Mouse (Mus musculus): ENCODE results near the gene Aldoc. TPM values are rescaled to one million over a fixed set of nuclear protein-coding genes. Genes with fewer than 3 reads are reported as not detected.

The Aldoc gene
- polyA plus RNA-seq, 1 experiment, result 32.5 TPM

GRCm38 (mm10) chr11:78313662-78314061, 9.1 kb upstream of the Aldoc start:
- Histone ChIP-seq H3K27ac (ENCODE audit: insufficient read depth, low read length) (no peak overlapping the region), H3K36me3 (ENCODE audit: control insufficient read depth, insufficient read depth, low read length, poor library complexity, severe bottlenecking) (peaks cover 65% of the 10 kb centered on the region), H3K9ac (ENCODE audit: low read depth, poor library complexity, severe bottlenecking) (no peak overlapping the region), H3K4me3 (ENCODE audit: low read depth, low read length) (no peak overlapping the region), H3K9me3 (replicated peaks; ENCODE audit: control insufficient read depth, insufficient read depth, low read length, poor library complexity, severe bottlenecking) (no peaks in the 10 kb centered on the region), H3K4me1 (ENCODE audit: control insufficient read depth, insufficient read depth, low read length) (no peaks in the 10 kb centered on the region), H3K27me3 (ENCODE audit: control insufficient read depth, insufficient read depth, low read length, poor library complexity, severe bottlenecking) (no peaks in the 10 kb centered on the region)
- TF ChIP-seq CTCF (IDR thresholded peaks at IDR 0.05; ENCODE audit: low read depth, low read length) (no peak), EP300 (IDR thresholded peaks at IDR 0.05; ENCODE audit: insufficient read depth, low read depth, low read length) (no peak), POLR2A (IDR thresholded peaks at IDR 0.05; ENCODE audit: insufficient read depth, low read length) (no peak)

- peaks cover 74% of the 10 kb centered on the region for H3K36me3 ChIP-seq (ENCODE audit: control insufficient read depth, insufficient read depth, low read length, poor library complexity, severe bottlenecking)
- TF ChIP-seq EP300 (IDR thresholded peaks at IDR 0.05; ENCODE audit: insufficient read depth, low read depth, low read length), result no peak
- TF ChIP-seq CTCF (IDR thresholded peaks at IDR 0.05; ENCODE audit: low read depth, low read length), result no peak
- no peak for TF ChIP-seq POLR2A (IDR thresholded peaks at IDR 0.05; ENCODE audit: insufficient read depth, low read length)
Observed at GRCm38 (mm10) chr11:78318411-78318810, 4.4 kb upstream of the Aldoc start.

GRCm38 (mm10) chr11:78322076-78322831, 514 bp upstream of the Aldoc start:
- Histone ChIP-seq H3K27me3 (ENCODE audit: control insufficient read depth, insufficient read depth, low read length, poor library complexity, severe bottlenecking) (no peaks in the 10 kb centered on the region), H3K36me3 (ENCODE audit: control insufficient read depth, insufficient read depth, low read length, poor library complexity, severe bottlenecking) (peaks cover 43% of the 10 kb centered on the region), H3K9me3 (replicated peaks; ENCODE audit: control insufficient read depth, insufficient read depth, low read length, poor library complexity, severe bottlenecking) (no peaks in the 10 kb centered on the region), H3K27ac (ENCODE audit: insufficient read depth, low read length) (peak overlapping the region; percentile 14; the same call in 1 of the 2 replicates), H3K4me3 (ENCODE audit: low read depth, low read length) (no peak overlapping the region), H3K9ac (ENCODE audit: low read depth, poor library complexity, severe bottlenecking) (no peak overlapping the region), H3K4me1 (ENCODE audit: control insufficient read depth, insufficient read depth, low read length) (no peaks in the 10 kb centered on the region)
- no peak for TF ChIP-seq EP300 (IDR thresholded peaks at IDR 0.05; ENCODE audit: insufficient read depth, low read depth, low read length)

More at GRCm38 (mm10) chr11:78318411-78318810, 4.4 kb upstream of the Aldoc start:
- H3K4me1 ChIP-seq (ENCODE audit: control insufficient read depth, insufficient read depth, low read length), result no peaks in the 10 kb centered on the region
- no peaks in the 10 kb centered on the region for H3K27me3 ChIP-seq (ENCODE audit: control insufficient read depth, insufficient read depth, low read length, poor library complexity, severe bottlenecking)
- H3K9ac ChIP-seq (ENCODE audit: low read depth, poor library complexity, severe bottlenecking), result no peak overlapping the region
- no peak overlapping the region for H3K27ac ChIP-seq (ENCODE audit: insufficient read depth, low read length)
- H3K9me3 ChIP-seq (replicated peaks; ENCODE audit: control insufficient read depth, insufficient read depth, low read length, poor library complexity, severe bottlenecking), result no peaks in the 10 kb centered on the region
- no peak overlapping the region for H3K4me3 ChIP-seq (ENCODE audit: low read depth, low read length)

- Histone ChIP-seq H3K9ac (ENCODE audit: low read depth, poor library complexity, severe bottlenecking) (no peak overlapping the region), H3K4me1 (ENCODE audit: control insufficient read depth, insufficient read depth, low read length) (no peaks in the 10 kb centered on the region), H3K27ac (ENCODE audit: insufficient read depth, low read length) (no peak overlapping the region), H3K4me3 (ENCODE audit: low read depth, low read length) (no peak overlapping the region), H3K36me3 (ENCODE audit: control insufficient read depth, insufficient read depth, low read length, poor library complexity, severe bottlenecking) (peaks cover 27% of the 10 kb centered on the region), H3K27me3 (ENCODE audit: control insufficient read depth, insufficient read depth, low read length, poor library complexity, severe bottlenecking) (no peaks in the 10 kb centered on the region), H3K9me3 (replicated peaks; ENCODE audit: control insufficient read depth, insufficient read depth, low read length, poor library complexity, severe bottlenecking) (no peaks in the 10 kb centered on the region)
- TF ChIP-seq CTCF (IDR thresholded peaks at IDR 0.05; ENCODE audit: low read depth, low read length) (no peak), EP300 (IDR thresholded peaks at IDR 0.05; ENCODE audit: insufficient read depth, low read depth, low read length) (no peak), POLR2A (IDR thresholded peaks at IDR 0.05; ENCODE audit: insufficient read depth, low read length) (no peak)
Observed at GRCm38 (mm10) chr11:78324000-78324785, 1.4 kb downstream of the Aldoc start.

DNA sequence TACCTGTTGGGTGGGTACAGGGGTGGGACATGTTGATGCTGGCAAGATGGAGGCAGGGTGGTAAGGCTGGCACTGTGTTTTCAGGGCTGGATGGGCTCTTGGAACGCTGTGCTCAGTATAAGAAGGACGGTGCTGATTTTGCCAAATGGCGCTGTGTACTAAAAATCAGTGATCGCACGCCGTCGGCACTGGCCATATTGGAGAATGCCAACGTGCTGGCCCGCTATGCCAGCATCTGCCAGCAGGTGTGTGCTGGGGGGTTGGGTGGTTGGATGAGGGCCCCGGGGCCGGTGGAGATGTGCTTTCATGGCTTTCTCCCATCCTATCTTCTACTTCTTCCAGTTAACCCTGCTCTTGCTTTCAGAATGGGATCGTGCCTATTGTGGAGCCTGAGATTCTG, 2.2 kb downstream of the Aldoc start:
- H3K9ac ChIP-seq (ENCODE audit: low read depth, poor library complexity, severe bottlenecking), result no peak overlapping the region
- no peak overlapping the region for H3K27ac ChIP-seq (ENCODE audit: insufficient read depth, low read length)
- TF ChIP-seq POLR2A (IDR thresholded peaks at IDR 0.05; ENCODE audit: insufficient read depth, low read length) (no peak), EP300 (IDR thresholded peaks at IDR 0.05; ENCODE audit: insufficient read depth, low read depth, low read length) (no peak), CTCF (IDR thresholded peaks at IDR 0.05; ENCODE audit: low read depth, low read length) (no peak)
- no peaks in the 10 kb centered on the region for H3K27me3 ChIP-seq (ENCODE audit: control insufficient read depth, insufficient read depth, low read length, poor library complexity, severe bottlenecking)
- no peaks in the 10 kb centered on the region for H3K4me1 ChIP-seq (ENCODE audit: control insufficient read depth, insufficient read depth, low read length)
- H3K36me3 ChIP-seq (ENCODE audit: control insufficient read depth, insufficient read depth, low read length, poor library complexity, severe bottlenecking), result peaks cover 20% of the 10 kb centered on the region
- no peaks in the 10 kb centered on the region for H3K9me3 ChIP-seq (replicated peaks; ENCODE audit: control insufficient read depth, insufficient read depth, low read length, poor library complexity, severe bottlenecking)
- no peak overlapping the region for H3K4me3 ChIP-seq (ENCODE audit: low read depth, low read length)

- Histone ChIP-seq H3K27ac (ENCODE audit: insufficient read depth, low read length) (no peak overlapping the region), H3K4me3 (ENCODE audit: low read depth, low read length) (no peak overlapping the region), H3K27me3 (ENCODE audit: control insufficient read depth, insufficient read depth, low read length, poor library complexity, severe bottlenecking) (no peaks in the 10 kb centered on the region), H3K9me3 (replicated peaks; ENCODE audit: control insufficient read depth, insufficient read depth, low read length, poor library complexity, severe bottlenecking) (no peaks in the 10 kb centered on the region), H3K36me3 (ENCODE audit: control insufficient read depth, insufficient read depth, low read length, poor library complexity, severe bottlenecking) (no peaks in the 10 kb centered on the region), H3K9ac (ENCODE audit: low read depth, poor library complexity, severe bottlenecking) (no peak overlapping the region), H3K4me1 (ENCODE audit: control insufficient read depth, insufficient read depth, low read length) (no peaks in the 10 kb centered on the region)
- no peak for TF ChIP-seq EP300 (IDR thresholded peaks at IDR 0.05; ENCODE audit: insufficient read depth, low read depth, low read length)
- no peak for TF ChIP-seq POLR2A (IDR thresholded peaks at IDR 0.05; ENCODE audit: insufficient read depth, low read length)
- TF ChIP-seq CTCF (IDR thresholded peaks at IDR 0.05; ENCODE audit: low read depth, low read length), result no peak
Observed at GRCm38 (mm10) chr11:78327215-78327614, 4.4 kb downstream of the Aldoc start.
